12 mouse cellular contexts compared by ENCODE assay signal in the genomic region with DNA sequence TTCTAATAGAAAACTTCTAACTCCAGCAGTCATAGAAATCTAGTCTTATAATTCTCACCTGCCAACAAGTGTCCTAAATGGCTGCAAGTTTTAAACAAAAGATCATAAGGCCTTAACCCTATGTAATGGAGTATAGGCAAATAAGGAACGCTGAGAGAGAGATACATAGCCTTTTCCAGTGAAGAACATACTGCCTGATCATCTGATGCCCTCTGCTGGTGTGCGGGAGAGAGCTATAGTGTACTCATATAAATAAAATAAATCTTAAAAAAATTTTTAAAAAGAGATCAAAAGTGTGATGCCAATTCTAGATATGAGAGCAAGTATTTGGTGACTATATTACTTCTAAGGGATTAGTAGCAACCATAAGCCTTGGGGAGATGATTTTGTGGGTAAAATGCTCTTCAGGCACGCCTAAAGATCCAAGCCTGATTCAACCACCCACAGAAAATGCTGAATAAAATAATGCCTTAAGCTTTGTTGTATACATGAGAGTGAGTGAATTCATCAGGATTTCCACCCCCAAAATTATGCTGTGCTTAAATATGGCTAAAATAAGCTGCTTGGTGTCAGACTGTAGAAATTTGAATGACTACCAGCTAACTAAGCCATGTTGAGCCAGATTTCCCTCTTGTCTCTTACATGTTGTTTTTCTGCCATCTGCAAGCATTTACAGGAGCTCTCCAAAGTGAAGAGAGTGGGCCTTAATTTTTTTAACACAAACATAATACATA.
DNase-seq lines count a peak whose midpoint lies in the region; ATAC-seq and TF ChIP-seq lines count a peak whose summit lies in the region.
"Had no signal": no experiment of that assay in that cellular context is flagged by ENCODE, and none has a peak within 500 bp of the region (broad histone marks: within the 10 kb centered on the region; RNA-seq: fewer than 3 reads in every experiment).

No protein-coding gene starts in this region.

- peak; percentile 22; the same call in 1 of the 2 replicates for TF ChIP-seq CTCF in lung, embryonic 14.5 days (IDR thresholded peaks at IDR 0.05; ENCODE audit: low read depth)

- H3K27ac ChIP-seq in lung, embryonic 14.5 days (ENCODE audit: low read depth) = no peak overlapping the region
- H3K27ac ChIP-seq: lung, embryonic 15.5 days had no signal

- WGBS in lung, embryonic 14.5 days = 57% methylated on average over 3 of the region's 3 CpGs

- H3K4me1 ChIP-seq in lung, embryonic 14.5 days (ENCODE audit: insufficient read depth) = no peaks in the 10 kb centered on the region
- H3K4me1 ChIP-seq: lung, embryonic 15.5 days had no signal

- no peak overlapping the region for H3K4me2 ChIP-seq in lung, embryonic 14.5 days
- H3K4me2 ChIP-seq: lung, embryonic 15.5 days had no signal

- H3K9ac ChIP-seq in lung, embryonic 14.5 days = no peak overlapping the region
- H3K9ac ChIP-seq: lung, embryonic 15.5 days had no signal

- H3K27me3 ChIP-seq in lung, embryonic 14.5 days (ENCODE audit: insufficient read depth, low read length) = no peaks in the 10 kb centered on the region
- H3K27me3 ChIP-seq: lung, embryonic 15.5 days had no signal

- no peaks in the 10 kb centered on the region for H3K9me3 ChIP-seq in lung, embryonic 14.5 days (ENCODE audit: low read depth, low read length)
- H3K9me3 ChIP-seq: lung, embryonic 15.5 days had no signal

- H3K4me3 ChIP-seq in lung, embryonic 14.5 days (ENCODE audit: low read depth, low read length) = no peak overlapping the region
- H3K4me3 ChIP-seq: lung, embryonic 15.5 days had no signal

- peak; percentile 89 for ATAC-seq in frontal cortex, adult (ENCODE audit: low TSS enrichment)
- no peak for ATAC-seq in lung, embryonic 14.5 days (ENCODE audit: insufficient read depth)
- ATAC-seq: activated CD4-positive, CD25-positive, alpha-beta regulatory T cell, adult 4 months; intestine, embryonic 16.5 days had no signal

- no peak for DNase-seq in frontal cortex, postnatal 14 days (ENCODE audit: low spot score in 2 of 2)
- DNase-seq in lung, embryonic 14.5 days = peak; percentile 1
- no peak for DNase-seq in lung, postnatal 25 days (ENCODE audit: low spot score)
- peak; percentile 15 for DNase-seq in embryo, embryonic 11 days
- DNase-seq in right cerebral cortex, postnatal 4 days = peak; percentile 25
- no peak for DNase-seq in heart, postnatal 4 days
- DNase-seq in cerebellum, postnatal 4 days (ENCODE audit: low spot score in 2 of 2) = no peak
- DNase-seq: gastrocnemius, postnatal 10 days had no signal

- no peaks in the 10 kb centered on the region for H3K36me3 ChIP-seq in lung, embryonic 14.5 days (ENCODE audit: insufficient read depth)
- H3K36me3 ChIP-seq: lung, embryonic 15.5 days had no signal

Comparison
In these comparisons a context has a peak if more than half of its experiments do, and no peak if none do; other contexts are left out.
1. DNase-seq: peak in lung, embryonic 14.5 days (single experiment), embryo, embryonic 11 days (single experiment) and right cerebral cortex, postnatal 4 days (single experiment); none in frontal cortex, postnatal 14 days (0 of 2), lung, postnatal 25 days (single experiment), heart, postnatal 4 days (single experiment) and cerebellum, postnatal 4 days (0 of 2).